Mouse (Mus musculus) ES-E14 (cell line): ENCODE data around the gene Gpatch8. TPM values are rescaled to one million over a fixed set of nuclear protein-coding genes. Genes with fewer than 3 reads are reported as not detected.

ENCODE experiments used
- DNase-seq: peaks from one replicate; pipeline ENCODE4 v3.0.0-alpha.2; 2013; ENCODE audit warnings: low read depth, low spot score
- H3K27ac ChIP-seq: 2 replicates; pipeline ENCODE4 v1.5.1; 2012; ENCODE audit warnings: low read depth, mild to moderate bottlenecking, low read length, moderate library complexity, mixed read lengths; ENCODE audit not compliant: poor library complexity, insufficient read depth, severe bottlenecking
- H3K36me3 ChIP-seq: 2 replicates; pipeline ENCODE4 v1.6.1; 2012; ENCODE audit warnings: mild to moderate bottlenecking, low read length, moderate library complexity, mixed read lengths; ENCODE audit not compliant: control insufficient read depth, poor library complexity, insufficient read depth, severe bottlenecking
- H3K4me1 ChIP-seq, 2 experiments: fragments of 150-350 bp in 1 of 2; sonication (generic) in 1 of 2; 2 replicates each; pipeline ENCODE4 v1.6.1; 2012; ENCODE audit warnings: low read length in 2 of 2, mild to moderate bottlenecking in 1 of 2, mixed read lengths in 1 of 2; ENCODE audit not compliant: control insufficient read depth in 2 of 2, insufficient read depth in 2 of 2, poor library complexity in 1 of 2
- H3K4me3 ChIP-seq, 2 experiments: fragments of 150-350 bp in 1 of 2; sonication (generic) in 1 of 2; 2 replicates each; pipeline ENCODE4 v1.5.1; 2012; ENCODE audit warnings: low read length in 2 of 2, low read depth in 1 of 2, mild to moderate bottlenecking in 1 of 2, mixed read lengths in 1 of 2; ENCODE audit not compliant: insufficient read depth in 1 of 2, poor library complexity in 1 of 2, severe bottlenecking in 1 of 2
- H3K9ac ChIP-seq: 2 replicates; pipeline ENCODE4 v1.6.1; 2012; ENCODE audit warnings: low read depth, mild to moderate bottlenecking, low read length, mixed read lengths; ENCODE audit not compliant: poor library complexity, insufficient read depth, severe bottlenecking
- H3K9me3 ChIP-seq: fragments of 150-350 bp; sonication (generic); 2 replicates; pipeline ENCODE4 v1.6.1; 2012; ENCODE audit warnings: low read depth, mild to moderate bottlenecking, low read length; ENCODE audit not compliant: control insufficient read depth, insufficient read depth
- CHD2 ChIP-seq: IDR thresholded peaks from 2 replicates; pipeline ENCODE4 v1.6.1; 2014; ENCODE audit warnings: mild to moderate bottlenecking, low read depth, low read length, inconsistent platforms
- HCFC1 ChIP-seq: IDR thresholded peaks from 2 replicates; pipeline ENCODE4 v1.6.1; 2012; ENCODE audit warnings: low read length, inconsistent platforms, borderline replicate concordance; ENCODE audit not compliant: insufficient read depth
- MAFK ChIP-seq: IDR thresholded peaks from 2 replicates; pipeline ENCODE4 v1.6.1; 2014; ENCODE audit warnings: mild to moderate bottlenecking, low read depth, low read length, inconsistent platforms; ENCODE audit not compliant: insufficient read depth
- ZC3H11A ChIP-seq: IDR thresholded peaks from 2 replicates; pipeline ENCODE4 v1.6.1; 2012; ENCODE audit warnings: low read depth, mild to moderate bottlenecking, inconsistent platforms, low read length, borderline replicate concordance
- ZNF384 ChIP-seq: IDR thresholded peaks from 2 replicates; pipeline ENCODE4 v1.6.1; 2012; ENCODE audit warnings: low read depth, low read length, inconsistent platforms
- in situ Hi-C, 2 experiments: fragments of 600-800 bp; cut with MboI; formaldehyde crosslinking; loops; one replicate each; pipeline ENCODE4 v1.15.1; 2025; ENCODE audit warnings: low sequenced_read_pairs in 2 of 2, inconsistent platforms in 1 of 2; ENCODE audit not compliant: unreplicated experiment in 2 of 2
- total RNA-seq: library from RNA; depleted of rRNA; stranded (reverse); fragments of 300-350 nt; gene quantifications from 2 replicates; pipeline ENCODE4 v1.2.3, GENCODE M21; 2012

Gpatch8 gene
- total RNA-seq, 1 experiment: 22.9 TPM

- Histone ChIP-seq H3K9me3 (no peaks in the 10 kb centered on the region), H3K36me3 (peaks cover 38% of the 10 kb centered on the region), H3K9ac (no peak overlapping the region), H3K4me1 (no peaks in the 10 kb centered on the region), H3K27ac (no peak overlapping the region), H3K4me3 (no peak overlapping the region)
- in situ Hi-C loops: no loop called here
- DNase-seq: no peak
- no peak for TF ChIP-seq HCFC1
These were observed 76.1 kb downstream of the Gpatch8 start for GRCm38 (mm10) chr11:102480111-102480510.

- in situ Hi-C loops: no loop called here
- Histone ChIP-seq H3K4me3 (no peak overlapping the region), H3K4me1 (no peaks in the 10 kb centered on the region), H3K9ac (no peak overlapping the region), H3K36me3 (peaks cover 37% of the 10 kb centered on the region), H3K27ac (no peak overlapping the region), H3K9me3 (no peaks in the 10 kb centered on the region)
- DNase-seq: no peak
- no peak for TF ChIP-seq ZC3H11A
- no peak for TF ChIP-seq ZNF384
- no peak for TF ChIP-seq HCFC1
- TF ChIP-seq MAFK: no peak
- TF ChIP-seq CHD2: no peak
These were observed 76.6 kb downstream of the Gpatch8 start for GRCm38 (mm10) chr11:102479581-102479980.

DNA sequence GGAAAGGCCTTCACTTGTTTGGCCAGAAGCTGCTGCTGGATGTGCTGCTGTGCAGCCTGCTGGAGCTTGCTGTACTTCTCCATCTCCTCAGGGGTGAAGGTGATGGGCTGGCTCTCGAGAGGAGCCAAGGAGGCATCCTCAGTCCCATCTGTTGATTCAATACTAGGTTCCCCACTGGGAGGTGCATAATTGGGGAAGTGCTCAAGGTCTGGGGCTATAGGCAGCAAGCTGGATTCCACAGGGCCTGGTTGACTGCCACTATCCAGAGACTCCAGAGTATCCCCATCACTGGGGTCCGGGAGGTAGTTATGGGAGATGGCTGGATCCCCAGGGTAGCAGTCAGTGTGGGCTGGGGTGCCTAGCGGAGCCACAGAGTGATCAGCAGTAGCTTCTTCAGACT is 77.5 kb downstream of the Gpatch8 start:
- Histone ChIP-seq H3K9ac (no peak overlapping the region), H3K36me3 (peaks cover 36% of the 10 kb centered on the region), H3K9me3 (no peaks in the 10 kb centered on the region), H3K4me1 (no peaks in the 10 kb centered on the region), H3K4me3 (no peak overlapping the region), H3K27ac (no peak overlapping the region; the same call in 1 of the 2 replicates)
- DNase-seq: no peak
- no peak for TF ChIP-seq ZNF384
- no peak for TF ChIP-seq ZC3H11A
- no peak for TF ChIP-seq CHD2
- no peak for TF ChIP-seq HCFC1
- no peak for TF ChIP-seq MAFK
- in situ Hi-C loops: no loop called here

GRCm38 (mm10) chr11:102475027-102475426 is 81.2 kb downstream of the Gpatch8 start:
- in situ Hi-C loops: no loop called here
- no peak for DNase-seq
- TF ChIP-seq ZC3H11A (no peak), CHD2 (no peak), HCFC1 (no peak), MAFK (no peak), ZNF384 (no peak)
- Histone ChIP-seq H3K36me3 (peaks cover 22% of the 10 kb centered on the region), H3K4me1 (no peaks in the 10 kb centered on the region), H3K27ac (no peak overlapping the region), H3K9ac (no peak overlapping the region), H3K9me3 (no peaks in the 10 kb centered on the region), H3K4me3 (no peak overlapping the region)

GRCm38 (mm10) chr11:102469648-102470357 is 86.4 kb downstream of the Gpatch8 start, which contains the start of gene Itga2b:
Gene Itga2b (minus strand): TSS chr11:102470122.
- DNase-seq: no peak
- H3K36me3 ChIP-seq: no peaks in the 10 kb centered on the region
- H3K4me3 ChIP-seq: no peak within 1 kb of the TSS
- no peaks in the 10 kb centered on the region for H3K9me3 ChIP-seq
- no peak within 1 kb of the TSS for H3K9ac ChIP-seq
- peaks cover 0 to 4% of the 10 kb centered on the region in 2 experiments; a peak in 1 of 4 replicates for H3K4me1 ChIP-seq
- TF ChIP-seq HCFC1 (no peak), ZNF384 (no peak), CHD2 (no peak), ZC3H11A (no peak), MAFK (no peak)
- in situ Hi-C loops: no loop called here
- no peak within 1 kb of the TSS for H3K27ac ChIP-seq
